Mouse (Mus musculus) midbrain, embryonic 16.5 days (tissue): ENCODE measurements at regions not wholly inside any gene's neighbourhood (a gene's known extent, or its start where the extent isn't known, plus 50 kb on each side); places are given as distances from the start of the nearest gene placed in this dataset.

Experiments
- ATAC-seq: fragments of 200-750 bp; cut with Nextera tagmentation; 2 replicates; pipeline ENCODE4 v1.8.0; 2017; ENCODE audit warnings: moderate TSS enrichment
- H3K27ac ChIP-seq: fragments of 300-500 bp; sonication (generic); 2 replicates; pipeline ENCODE4 v1.5.1; 2014; ENCODE audit warnings: mild to moderate bottlenecking, low read length, mixed read lengths
- H3K27me3 ChIP-seq: fragments of 300-500 bp; sonication (generic); 2 replicates; pipeline ENCODE4 v1.6.1; 2014; ENCODE audit warnings: low read depth, low read length, mixed read lengths; ENCODE audit not compliant: control insufficient read depth, insufficient read depth
- H3K36me3 ChIP-seq: fragments of 300-500 bp; sonication (generic); 2 replicates; pipeline ENCODE4 v1.6.1; 2014; ENCODE audit warnings: mild to moderate bottlenecking, low read length, moderate library complexity, mixed read lengths; ENCODE audit not compliant: control insufficient read depth, insufficient read depth
- H3K4me1 ChIP-seq: fragments of 300-500 bp; sonication (generic); 2 replicates; pipeline ENCODE4 v1.6.1; 2014; ENCODE audit warnings: mild to moderate bottlenecking, low read length, mixed read lengths; ENCODE audit not compliant: control insufficient read depth, insufficient read depth
- H3K4me2 ChIP-seq: fragments of 300-500 bp; sonication (generic); 2 replicates; pipeline ENCODE4 v1.6.1; 2014; ENCODE audit warnings: mild to moderate bottlenecking, low read length, mixed read lengths
- H3K4me3 ChIP-seq: fragments of 300-500 bp; sonication (generic); 2 replicates; pipeline ENCODE4 v1.5.1; 2014; ENCODE audit warnings: low read depth, mild to moderate bottlenecking, low read length, moderate library complexity, mixed read lengths
- H3K9ac ChIP-seq: fragments of 300-500 bp; sonication (generic); 2 replicates; pipeline ENCODE4 v1.6.1; 2014; ENCODE audit warnings: low read depth, low read length, mixed read lengths
- H3K9me3 ChIP-seq: fragments of 300-500 bp; sonication (generic); replicated peaks from 2 replicates; pipeline ENCODE4 v1.6.1; 2014; ENCODE audit warnings: mild to moderate bottlenecking, low read length, mixed read lengths; ENCODE audit not compliant: control insufficient read depth, poor library complexity, severe bottlenecking
- WGBS: fragments of 180-500 bp; shearing (Covaris S2); extraction: QIAGEN DNeasy Blood & Tissue Kit; methylation state at CpG from one replicate; pipeline ENCODE4 v1.1.7; 2014; 5-methylcytosine and 5-hydroxymethylcytosine counted together

DNA sequence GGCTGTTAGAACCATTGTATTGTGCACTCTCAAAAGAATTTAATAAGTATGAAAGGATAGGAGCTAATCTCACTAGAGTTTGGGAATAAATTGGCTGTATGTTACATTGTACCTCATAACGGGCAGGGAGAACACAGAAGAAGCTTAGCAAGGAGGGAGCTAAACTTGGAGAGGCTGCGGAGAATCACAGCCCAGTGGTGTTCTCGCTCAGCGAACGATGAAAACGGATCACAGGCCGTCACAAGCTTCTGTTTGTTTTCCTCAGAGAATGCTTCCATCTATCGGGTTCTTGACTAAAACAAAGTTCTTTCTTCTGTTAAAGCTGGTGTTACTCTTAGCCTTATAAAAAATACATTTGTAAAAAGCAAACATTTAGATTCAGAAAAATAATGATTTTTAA, 178.2 kb upstream of the Rnd3 start:
- H3K4me1 ChIP-seq, result no peaks in the 10 kb centered on the region
- no peak overlapping the region for H3K27ac ChIP-seq
- H3K4me2 ChIP-seq, result 0 out of 2 replicates have a peak overlapping the region, but pooled peaks have one; percentile 2
- H3K27me3 ChIP-seq, result no peaks in the 10 kb centered on the region
- no peak overlapping the region for H3K4me3 ChIP-seq
- no peaks in the 10 kb centered on the region for H3K9me3 ChIP-seq
- WGBS, result 5% methylated on average over 8 of the region's 8 CpGs
- no peak for ATAC-seq
- no peaks in the 10 kb centered on the region for H3K36me3 ChIP-seq
- no peak overlapping the region for H3K9ac ChIP-seq

DNA sequence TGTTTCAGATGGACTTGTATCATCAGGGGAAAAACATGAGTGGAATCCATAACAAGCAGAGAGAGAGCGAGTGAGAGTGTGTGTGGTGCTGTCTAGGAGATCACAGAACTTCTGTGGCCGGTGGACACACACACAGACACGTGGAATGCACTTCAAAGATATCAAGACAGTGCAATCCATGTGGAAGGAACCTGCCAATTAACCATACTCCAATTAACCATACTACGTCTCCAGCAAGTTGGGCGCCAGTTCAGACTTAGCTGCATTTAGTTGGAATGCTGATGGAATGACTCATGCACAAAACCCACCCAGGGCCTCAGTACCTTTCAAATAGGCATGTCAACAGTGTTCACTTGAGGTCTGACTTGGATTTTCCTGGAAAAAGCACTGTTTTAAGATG, 172.8 kb upstream of the Rnd3 start:
- Histone ChIP-seq H3K36me3 (no peaks in the 10 kb centered on the region), H3K9me3 (peaks cover 3% of the 10 kb centered on the region; the same call in 1 of the 2 replicates), H3K4me3 (no peak overlapping the region), H3K9ac (no peak overlapping the region), H3K4me2 (no peak overlapping the region), H3K4me1 (no peaks in the 10 kb centered on the region), H3K27ac (no peak overlapping the region), H3K27me3 (no peaks in the 10 kb centered on the region)
- no peak for ATAC-seq
- WGBS, result 90% methylated on average over 5 of the region's 5 CpGs

DNA sequence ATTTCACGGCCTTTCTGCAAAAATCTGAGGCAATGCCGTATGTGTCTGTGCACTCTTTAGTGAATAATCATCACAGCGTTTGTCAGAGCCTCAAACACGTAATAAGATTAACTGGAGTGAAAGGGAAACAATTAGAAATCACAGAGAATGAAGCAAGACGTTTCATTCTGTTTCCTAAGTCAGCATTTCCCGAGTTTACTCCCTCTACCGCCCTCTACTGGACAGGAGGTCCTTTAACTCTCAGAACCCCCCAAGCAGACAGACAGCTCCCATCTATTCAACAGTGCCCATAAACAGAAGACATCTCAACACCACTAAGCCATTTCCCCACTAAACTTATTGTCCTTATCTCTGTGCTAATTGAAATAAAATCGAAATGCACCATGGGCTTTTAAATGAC, 167.5 kb upstream of the Rnd3 start:
- peaks cover 3% of the 10 kb centered on the region; the same call in 1 of the 2 replicates for H3K9me3 ChIP-seq
- no peaks in the 10 kb centered on the region for H3K36me3 ChIP-seq
- no peak overlapping the region for H3K4me3 ChIP-seq
- no peak overlapping the region for H3K4me2 ChIP-seq
- H3K4me1 ChIP-seq, result no peaks in the 10 kb centered on the region
- H3K9ac ChIP-seq, result no peak overlapping the region
- H3K27me3 ChIP-seq, result no peaks in the 10 kb centered on the region
- 69% methylated on average over 8 of the region's 8 CpGs for WGBS
- ATAC-seq, result no peak
- H3K27ac ChIP-seq, result no peak overlapping the region

DNA sequence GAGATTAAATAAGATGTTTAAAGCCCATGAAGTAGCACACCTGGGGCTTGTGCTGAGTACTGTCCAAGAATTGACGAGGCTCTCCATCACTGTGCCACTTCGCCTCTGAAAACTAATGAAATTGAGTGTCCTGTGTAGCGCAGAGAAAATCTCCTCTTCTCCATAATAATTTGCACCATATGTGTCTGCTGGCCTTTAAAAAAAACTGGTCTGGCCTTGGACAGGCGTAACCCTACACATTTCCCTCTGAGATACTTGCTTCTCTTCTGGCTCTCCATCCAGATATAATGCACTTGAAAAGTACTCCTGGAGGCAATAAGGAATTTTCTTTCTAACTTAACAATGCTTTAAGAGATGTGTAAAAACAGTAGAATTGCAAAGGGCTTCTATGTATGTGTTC, 164.5 kb upstream of the Rnd3 start:
- Histone ChIP-seq H3K9ac (no peak overlapping the region), H3K4me3 (no peak overlapping the region), H3K27me3 (no peaks in the 10 kb centered on the region), H3K27ac (no peak overlapping the region), H3K4me1 (no peaks in the 10 kb centered on the region), H3K9me3 (peaks cover 3% of the 10 kb centered on the region; the same call in 1 of the 2 replicates), H3K36me3 (no peaks in the 10 kb centered on the region), H3K4me2 (no peak overlapping the region)
- no peak for ATAC-seq
- 74% methylated on average over 4 of the region's 4 CpGs for WGBS

DNA sequence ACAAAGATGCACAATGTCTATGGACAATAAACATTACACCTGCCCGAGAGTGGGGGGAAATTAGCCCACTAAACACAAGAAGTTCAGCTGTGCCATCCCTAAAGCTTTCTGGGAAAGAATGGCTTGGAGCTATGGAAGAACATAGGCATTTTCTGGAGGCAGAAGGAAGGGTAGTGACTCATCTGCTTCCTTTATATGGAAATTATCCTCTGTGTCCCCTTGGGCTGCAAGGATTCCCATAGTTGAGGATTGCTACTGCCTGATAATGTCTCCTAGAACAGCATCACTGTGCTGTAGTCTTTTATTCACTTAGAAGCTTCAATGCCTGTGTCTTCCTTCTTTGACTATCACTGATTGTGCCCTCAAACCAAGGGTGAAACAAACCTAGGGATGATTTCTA, 157.3 kb upstream of the Rnd3 start:
- Histone ChIP-seq H3K27me3 (no peaks in the 10 kb centered on the region), H3K9me3 (no peaks in the 10 kb centered on the region), H3K27ac (no peak overlapping the region), H3K4me3 (no peak overlapping the region), H3K9ac (no peak overlapping the region), H3K4me1 (0 out of 2 replicates have a peak, but pooled peaks cover 2% of the 10 kb centered on the region), H3K36me3 (no peaks in the 10 kb centered on the region), H3K4me2 (no peak overlapping the region)
- no peak for ATAC-seq
- WGBS, result 85% methylated on average over 1 of the region's 1 CpGs

DNA sequence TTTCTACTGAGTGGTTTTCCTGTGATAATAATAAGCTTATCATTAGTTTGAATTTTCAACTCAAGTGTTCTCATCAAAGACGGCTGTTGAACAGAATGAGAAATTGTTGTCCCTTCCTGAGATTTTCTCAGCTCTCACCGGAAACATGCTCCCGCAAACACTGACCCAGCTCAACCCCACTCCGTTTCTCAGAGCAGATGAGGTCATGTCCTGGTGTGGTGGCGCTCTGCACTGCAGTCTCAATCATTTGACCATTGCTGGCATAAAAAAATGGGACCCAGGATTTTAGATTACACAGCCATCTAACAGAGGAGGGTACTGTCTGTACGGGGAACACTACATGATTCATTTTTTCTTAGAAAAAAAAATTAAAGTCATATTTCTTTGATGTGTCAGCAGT, 156.5 kb upstream of the Rnd3 start:
- no peak for ATAC-seq
- Histone ChIP-seq H3K4me2 (no peak overlapping the region), H3K27ac (no peak overlapping the region), H3K27me3 (no peaks in the 10 kb centered on the region), H3K9ac (no peak overlapping the region), H3K4me3 (no peak overlapping the region), H3K36me3 (no peaks in the 10 kb centered on the region), H3K4me1 (0 out of 2 replicates have a peak, but pooled peaks cover 2% of the 10 kb centered on the region), H3K9me3 (no peaks in the 10 kb centered on the region)
- WGBS, result 55% methylated on average over 6 of the region's 6 CpGs

DNA sequence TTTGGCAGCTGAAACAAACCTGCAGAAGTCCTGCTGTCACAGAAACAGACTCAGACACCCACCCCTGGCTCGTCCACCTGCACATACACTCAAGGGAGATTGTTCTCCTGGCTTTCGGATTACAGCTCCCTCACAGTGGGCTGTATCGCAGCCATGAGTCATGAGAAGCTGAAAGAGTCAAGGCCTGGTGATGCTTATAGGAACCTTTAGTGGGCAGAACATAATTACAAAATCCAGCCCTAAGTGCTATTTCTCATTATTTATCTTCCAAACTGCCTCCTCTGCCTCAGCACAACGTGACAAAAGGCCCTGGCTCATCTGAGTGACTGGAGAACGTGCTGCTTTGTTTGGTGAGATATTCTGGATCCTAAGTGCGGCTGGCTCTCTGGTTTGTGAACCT, 155.8 kb upstream of the Rnd3 start:
- no peaks in the 10 kb centered on the region for H3K27me3 ChIP-seq
- H3K36me3 ChIP-seq, result no peaks in the 10 kb centered on the region
- H3K9me3 ChIP-seq, result no peaks in the 10 kb centered on the region
- no peak for ATAC-seq
- 0 out of 2 replicates have a peak overlapping the region, but pooled peaks have one; percentile 33 for H3K27ac ChIP-seq
- H3K4me1 ChIP-seq, result 0 out of 2 replicates have a peak, but pooled peaks cover 2% of the 10 kb centered on the region
- H3K9ac ChIP-seq, result no peak overlapping the region
- H3K4me3 ChIP-seq, result no peak overlapping the region
- 50% methylated on average over 6 of the region's 6 CpGs for WGBS
- H3K4me2 ChIP-seq, result no peak overlapping the region

DNA sequence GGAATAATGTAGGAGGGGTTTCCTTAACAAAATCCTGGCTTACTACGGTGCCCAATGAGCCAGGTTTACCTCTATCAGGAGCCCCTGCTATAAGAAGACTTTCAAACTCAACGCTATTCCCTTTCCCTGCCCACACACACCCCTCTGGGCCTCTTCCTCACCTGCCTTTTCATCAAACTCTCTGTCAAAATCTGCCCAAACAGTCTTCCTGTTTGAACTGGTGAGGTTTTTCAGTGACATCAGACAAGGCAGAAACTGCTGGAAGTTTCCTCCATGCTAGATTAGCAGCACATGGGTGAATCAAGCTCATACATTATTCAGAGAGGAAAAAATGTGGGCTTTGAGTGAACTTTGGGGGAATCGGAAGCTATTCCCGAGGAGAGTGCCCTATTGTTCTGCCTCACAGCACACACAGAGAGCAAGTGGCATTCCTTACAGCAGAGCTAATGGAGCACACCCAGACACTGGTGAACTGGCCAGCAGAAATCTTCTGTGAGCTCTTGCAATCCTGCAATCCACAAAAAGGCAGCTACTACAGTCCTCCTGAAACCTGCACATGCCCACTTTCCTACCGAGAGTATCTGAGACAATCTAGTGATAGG, 141.8 kb upstream of the Rnd3 start:
- Histone ChIP-seq H3K27ac (no peak overlapping the region), H3K9ac (no peak overlapping the region), H3K9me3 (no peaks in the 10 kb centered on the region), H3K4me1 (0 out of 2 replicates have a peak, but pooled peaks cover 2% of the 10 kb centered on the region), H3K36me3 (no peaks in the 10 kb centered on the region), H3K4me2 (no peak overlapping the region), H3K4me3 (no peak overlapping the region), H3K27me3 (no peaks in the 10 kb centered on the region)
- WGBS, result 31% methylated on average over 5 of the region's 5 CpGs
- no peak for ATAC-seq

DNA sequence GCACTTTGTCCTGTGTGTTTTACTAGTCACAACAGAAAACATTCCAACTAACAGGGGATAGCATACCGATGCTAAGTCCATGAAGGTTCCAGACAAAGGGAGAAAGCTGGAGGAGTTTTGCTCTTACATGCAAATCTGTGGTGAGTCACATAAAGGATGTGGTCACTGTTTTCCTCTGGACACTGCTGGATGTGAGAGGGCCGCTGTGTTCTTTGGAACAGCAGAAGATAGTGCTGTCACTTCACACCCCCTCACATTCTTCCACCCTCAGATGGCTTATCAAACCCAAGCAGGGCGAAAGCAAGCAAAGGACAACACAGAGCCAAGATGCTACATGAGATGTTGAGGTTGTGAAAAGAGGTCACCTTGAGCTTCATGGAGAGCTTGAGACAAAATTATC, 139.8 kb upstream of the Rnd3 start:
- no peak overlapping the region for H3K4me2 ChIP-seq
- H3K27ac ChIP-seq, result no peak overlapping the region
- peaks cover 5% of the 10 kb centered on the region; the same call in 1 of the 2 replicates for H3K4me1 ChIP-seq
- H3K9me3 ChIP-seq, result no peaks in the 10 kb centered on the region
- WGBS, result 97% methylated on average over 3 of the region's 3 CpGs
- H3K36me3 ChIP-seq, result no peaks in the 10 kb centered on the region
- ATAC-seq, result no peak
- H3K27me3 ChIP-seq, result no peaks in the 10 kb centered on the region
- H3K4me3 ChIP-seq, result no peak overlapping the region
- H3K9ac ChIP-seq, result no peak overlapping the region
